Mouse (Mus musculus) heart, embryonic 10.5 days (tissue): ENCODE measurements around the gene Krt76. TPM values are rescaled to one million over a fixed set of nuclear protein-coding genes. Genes with fewer than 3 reads are reported as not detected.
A peak's percentile ranks its signal among the peaks of the same experiment; 100 is the strongest.

ENCODE experiments used
- DNase-seq: peaks from one replicate; pipeline ENCODE4 v3.0.0-alpha.2; 2017; ENCODE audit warnings: low spot score
- H3K27ac ChIP-seq: fragments of 300-500 bp; sonication (generic); 2 replicates; pipeline ENCODE4 v1.5.1; 2016; ENCODE audit warnings: mild to moderate bottlenecking
- H3K27me3 ChIP-seq: fragments of 300-500 bp; sonication (generic); 2 replicates; pipeline ENCODE4 v1.6.1; 2016; ENCODE audit warnings: mild to moderate bottlenecking; ENCODE audit not compliant: poor library complexity, insufficient read depth, severe bottlenecking
- H3K36me3 ChIP-seq: fragments of 300-500 bp; sonication (generic); 2 replicates; pipeline ENCODE4 v1.6.1; 2016; ENCODE audit warnings: mild to moderate bottlenecking, moderate library complexity
- H3K4me1 ChIP-seq: fragments of 300-500 bp; sonication (generic); 2 replicates; pipeline ENCODE4 v1.6.1; 2016; ENCODE audit warnings: mild to moderate bottlenecking
- H3K4me3 ChIP-seq: fragments of 300-500 bp; sonication (generic); 2 replicates; pipeline ENCODE4 v1.5.1; 2016; ENCODE audit warnings: mild to moderate bottlenecking, moderate library complexity
- H3K9me3 ChIP-seq: fragments of 300-500 bp; sonication (generic); 2 replicates; pipeline ENCODE4 v1.6.1; 2016; ENCODE audit warnings: mild to moderate bottlenecking, moderate library complexity
- WGBS: fragments of 180-500 bp; shearing (Covaris S2); methylation state at CpG from one replicate; pipeline ENCODE4 v1.1.7; 2016; 5-methylcytosine and 5-hydroxymethylcytosine counted together
- polyA plus RNA-seq: library from polyadenylated mRNA; unstranded; fragments of >200 nt; fragmentation: Nextera tagmentation; extraction: Ambion mirVana; gene quantifications from 2 replicates; pipeline ENCODE4 v1.2.1, GENCODE M21; 2016

Gene Krt76
- polyA plus RNA-seq, 1 experiment from 2014 or later = not detected

DNA sequence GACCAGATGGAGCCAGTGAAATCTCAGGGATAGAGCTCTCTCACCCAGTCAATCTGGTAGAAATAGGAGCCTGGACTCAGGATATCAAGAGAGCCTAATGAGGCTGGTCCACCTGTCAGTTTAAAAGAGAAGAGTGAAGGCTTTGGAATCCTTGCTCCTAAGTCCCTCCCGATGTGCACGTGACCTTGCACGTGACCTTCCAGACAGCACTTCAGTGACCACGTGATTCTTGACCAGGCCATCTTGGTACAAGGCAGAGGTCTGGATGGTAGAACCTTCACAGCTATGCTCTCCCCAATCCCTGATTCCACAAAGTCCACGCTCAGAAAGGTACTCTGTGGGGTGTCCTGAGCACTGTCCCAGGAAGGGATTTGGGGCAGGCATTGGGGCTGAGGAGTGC is 12.1 kb upstream of the Krt76 start:
- Histone ChIP-seq H3K27me3 (no peaks in the 10 kb centered on the region), H3K9me3 (no peaks in the 10 kb centered on the region), H3K4me1 (no peaks in the 10 kb centered on the region), H3K27ac (no peak overlapping the region), H3K4me3 (no peak overlapping the region), H3K36me3 (no peaks in the 10 kb centered on the region)
- no peak for DNase-seq
- WGBS = 76% methylated on average over 5 of the region's 5 CpGs

DNA sequence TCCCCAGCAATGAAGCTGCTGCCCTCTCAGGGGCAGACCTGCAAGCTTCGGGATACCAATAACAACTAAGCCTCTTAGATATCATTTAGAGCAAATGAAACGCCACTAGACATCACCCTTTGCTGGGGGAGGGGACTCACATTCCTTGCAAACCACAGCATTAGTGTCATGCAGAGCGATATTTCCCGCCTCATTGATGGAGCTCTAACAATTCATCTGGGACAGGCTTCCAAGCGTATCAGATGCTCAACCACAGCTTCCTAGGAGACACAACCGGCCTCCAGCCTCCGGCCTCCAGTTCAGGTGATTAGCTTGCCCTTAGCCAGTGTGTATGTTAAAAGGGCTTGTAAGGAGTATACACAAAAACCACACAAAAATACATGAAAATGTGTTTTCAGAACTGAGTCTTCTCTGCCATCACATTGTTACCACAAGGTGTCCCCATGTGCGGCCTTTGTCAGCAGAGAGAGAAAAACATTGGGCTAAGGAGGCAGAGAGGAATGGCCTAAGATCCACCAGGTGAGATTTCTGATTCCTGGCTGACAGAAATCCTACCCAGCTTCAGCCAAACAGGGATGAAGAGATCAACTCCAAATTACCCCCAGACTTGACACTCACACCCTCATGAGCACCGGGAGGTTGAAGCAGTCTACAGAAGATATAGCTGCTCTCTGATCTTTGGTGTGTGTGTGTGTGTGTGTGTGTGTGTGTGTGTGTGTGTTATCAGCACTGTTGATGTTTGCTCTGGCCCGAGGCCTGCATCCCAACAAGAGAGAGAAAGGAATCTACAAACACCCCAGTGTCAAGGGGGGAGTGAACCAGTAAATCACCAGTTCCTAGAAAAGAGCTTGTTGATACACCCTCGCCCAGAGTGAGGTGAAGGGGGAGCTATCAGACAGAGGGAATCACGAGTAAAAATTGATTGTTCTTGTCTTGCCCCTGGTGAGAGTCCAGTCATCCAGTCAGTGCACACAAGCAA is 9.7 kb upstream of the Krt76 start:
- no peak overlapping the region for H3K4me3 ChIP-seq
- DNase-seq = no peak
- H3K4me1 ChIP-seq = no peaks in the 10 kb centered on the region
- H3K36me3 ChIP-seq = no peaks in the 10 kb centered on the region
- H3K27ac ChIP-seq = no peak overlapping the region
- H3K9me3 ChIP-seq = no peaks in the 10 kb centered on the region
- 52% methylated on average over 12 of the region's 12 CpGs for WGBS
- H3K27me3 ChIP-seq = no peaks in the 10 kb centered on the region

DNA sequence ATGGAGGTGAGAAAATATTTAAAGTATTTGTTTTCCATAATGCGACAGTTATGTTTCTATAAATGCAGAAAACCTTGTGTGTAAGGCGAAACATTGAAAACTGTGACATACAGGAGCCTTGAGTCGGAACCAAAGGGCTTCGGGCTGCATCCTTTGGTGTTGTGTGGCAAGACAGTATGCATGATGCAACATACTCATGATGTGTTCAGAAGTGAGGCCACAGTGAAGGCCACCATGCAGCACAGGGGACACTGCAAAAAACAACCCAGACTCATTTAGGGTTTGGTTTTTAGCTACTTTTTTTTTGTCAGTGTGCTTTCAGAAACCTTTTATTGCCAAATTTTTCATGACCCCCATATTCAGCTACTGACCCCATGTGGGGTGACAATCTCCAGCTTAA is 2.5 kb upstream of the Krt76 start:
- Histone ChIP-seq H3K27ac (no peak overlapping the region), H3K36me3 (no peaks in the 10 kb centered on the region), H3K27me3 (peaks cover 4% of the 10 kb centered on the region; the same call in 1 of the 2 replicates), H3K4me3 (no peak overlapping the region), H3K4me1 (no peaks in the 10 kb centered on the region), H3K9me3 (no peaks in the 10 kb centered on the region)
- WGBS = 87% methylated on average over 4 of the region's 4 CpGs
- no peak for DNase-seq

DNA sequence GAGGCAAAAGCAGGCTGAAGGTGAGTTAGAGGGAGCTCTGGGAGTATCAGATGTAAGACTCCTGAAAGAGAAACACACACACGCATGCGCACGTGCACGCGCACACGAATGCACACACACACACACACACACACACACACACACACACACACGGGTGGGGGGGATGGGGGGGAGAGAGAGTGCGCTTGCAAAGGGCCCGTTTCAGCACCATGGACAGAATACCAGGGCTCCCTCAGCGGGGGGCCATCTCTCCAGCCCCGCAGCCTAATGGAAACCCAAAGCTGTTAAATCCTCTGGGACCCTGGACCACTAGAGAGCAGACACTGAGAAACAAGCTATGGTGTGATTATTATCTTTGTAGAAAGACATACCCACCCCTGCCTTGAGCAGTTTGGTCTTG is 12.9 kb downstream of the Krt76 start:
- Histone ChIP-seq H3K4me1 (peaks cover 4% of the 10 kb centered on the region; the same call in 1 of the 2 replicates), H3K4me3 (no peak overlapping the region), H3K27ac (no peak overlapping the region), H3K9me3 (no peaks in the 10 kb centered on the region), H3K27me3 (peaks cover 18% of the 10 kb centered on the region), H3K36me3 (no peaks in the 10 kb centered on the region)
- WGBS = 34% methylated on average over 10 of the region's 11 CpGs
- no peak for DNase-seq

DNA sequence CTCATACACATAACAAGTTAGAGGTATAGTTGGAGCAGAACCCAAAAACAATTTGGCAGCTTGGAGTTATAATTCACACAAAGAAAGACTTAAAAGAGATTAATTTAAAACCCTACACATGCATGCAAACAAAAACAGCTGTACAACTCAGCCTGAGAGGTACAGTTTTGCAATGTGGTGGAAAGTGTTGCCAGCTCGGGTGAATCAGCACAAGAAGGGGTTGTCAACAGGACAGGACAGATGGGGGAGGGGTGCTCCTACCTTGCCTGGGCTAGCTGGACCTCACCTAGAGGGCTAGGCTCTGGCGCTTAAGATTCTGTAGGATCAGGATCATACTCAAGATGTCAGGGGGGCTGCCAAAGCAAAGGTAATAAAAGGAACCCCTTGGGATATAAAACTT is 14.7 kb downstream of the Krt76 start:
- no peak for DNase-seq
- H3K27ac ChIP-seq = no peak overlapping the region
- H3K27me3 ChIP-seq = peaks cover 16% of the 10 kb centered on the region; the same call in 1 of the 2 replicates
- 43% methylated on average over 2 of the region's 2 CpGs for WGBS
- peaks cover 4% of the 10 kb centered on the region; the same call in 1 of the 2 replicates for H3K4me1 ChIP-seq
- no peak overlapping the region for H3K4me3 ChIP-seq
- no peaks in the 10 kb centered on the region for H3K36me3 ChIP-seq
- no peaks in the 10 kb centered on the region for H3K9me3 ChIP-seq

DNA sequence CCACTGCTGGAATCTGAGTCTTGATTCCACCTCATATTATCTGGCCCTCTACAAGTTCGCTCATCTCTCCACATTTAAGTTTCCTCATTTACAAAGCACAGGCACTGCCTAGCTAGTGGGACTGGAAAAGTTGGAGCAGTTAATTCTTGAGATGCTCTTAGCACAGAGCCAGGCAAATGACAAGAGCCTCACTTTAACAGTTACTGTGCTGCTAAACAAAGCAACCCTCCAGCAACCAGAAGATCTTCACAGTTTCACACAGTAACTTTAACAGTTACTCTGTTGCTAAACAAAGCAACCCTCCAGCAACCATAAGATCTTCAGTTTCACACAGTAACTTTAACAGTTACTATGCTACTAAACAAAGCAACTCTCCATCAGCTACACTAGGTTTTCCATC is 18.3 kb downstream of the Krt76 start:
- no peak for DNase-seq
- Histone ChIP-seq H3K36me3 (no peaks in the 10 kb centered on the region), H3K9me3 (no peaks in the 10 kb centered on the region), H3K4me3 (no peak overlapping the region), H3K27me3 (peaks cover 29% of the 10 kb centered on the region; the same call in 1 of the 2 replicates), H3K27ac (no peak overlapping the region), H3K4me1 (peaks cover 4% of the 10 kb centered on the region)
- 68% methylated on average over 1 of the region's 1 CpGs for WGBS

DNA sequence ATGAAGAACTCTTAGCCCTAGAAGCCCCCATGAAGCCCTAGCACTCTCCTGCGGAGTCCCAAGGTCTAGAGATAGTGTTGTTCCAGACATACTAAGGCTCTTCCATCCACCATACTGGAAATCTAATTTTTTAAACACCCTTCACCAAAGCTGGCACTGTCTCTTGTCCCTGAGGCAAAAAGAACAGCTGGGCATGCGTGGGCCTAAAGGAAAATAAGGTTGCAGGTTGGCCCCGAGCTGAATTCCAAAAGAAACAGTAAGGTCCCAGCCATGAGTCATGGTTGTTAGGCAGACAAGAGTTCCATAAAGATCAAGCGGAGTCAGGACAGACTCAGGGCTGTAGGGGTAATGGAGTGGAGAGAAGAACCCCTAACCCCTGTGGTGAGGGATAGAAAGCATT is 19.5 kb downstream of the Krt76 start:
- WGBS = 76% methylated on average over 4 of the region's 4 CpGs
- peaks cover 41% of the 10 kb centered on the region; the same call in 1 of the 2 replicates for H3K27me3 ChIP-seq
- H3K4me3 ChIP-seq = no peak overlapping the region
- peaks cover 4% of the 10 kb centered on the region for H3K4me1 ChIP-seq
- DNase-seq = no peak
- no peaks in the 10 kb centered on the region for H3K9me3 ChIP-seq
- no peak overlapping the region for H3K27ac ChIP-seq
- no peaks in the 10 kb centered on the region for H3K36me3 ChIP-seq

DNA sequence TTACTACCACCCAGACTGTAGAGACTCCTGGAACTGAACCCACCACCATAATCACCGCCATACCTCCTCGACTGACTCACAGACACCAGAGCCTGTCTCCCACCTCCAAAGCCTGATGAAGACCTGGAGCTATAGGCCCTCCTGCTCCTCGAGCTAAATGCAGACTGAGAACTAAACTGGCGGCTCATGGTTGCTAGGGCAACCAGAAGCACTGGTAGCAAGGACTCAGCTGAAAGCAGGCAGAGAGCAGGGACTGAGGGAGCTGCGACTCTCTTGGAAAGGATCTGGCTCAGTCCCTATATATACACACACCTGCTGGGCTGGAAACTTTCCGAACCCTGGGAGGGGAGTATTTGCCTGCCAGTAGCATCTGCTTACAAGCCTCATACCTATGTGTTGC is 23.3 kb downstream of the Krt76 start, which contains the start of gene Krt77:
Gene Krt77 (minus strand): TSS at position 275 of the 400 bp plus-strand sequence.
- no peaks in the 10 kb centered on the region for H3K36me3 ChIP-seq
- H3K4me3 ChIP-seq = no peak within 1 kb of the TSS
- peaks cover 48% of the 10 kb centered on the region; the same call in 1 of the 2 replicates for H3K27me3 ChIP-seq
- no peak within 1 kb of the TSS for H3K27ac ChIP-seq
- WGBS = 40% methylated on average over 6 of the region's 6 CpGs
- no peaks in the 10 kb centered on the region; the same call in 1 of the 2 replicates for H3K4me1 ChIP-seq
- DNase-seq = no peak
- no peaks in the 10 kb centered on the region for H3K9me3 ChIP-seq

DNA sequence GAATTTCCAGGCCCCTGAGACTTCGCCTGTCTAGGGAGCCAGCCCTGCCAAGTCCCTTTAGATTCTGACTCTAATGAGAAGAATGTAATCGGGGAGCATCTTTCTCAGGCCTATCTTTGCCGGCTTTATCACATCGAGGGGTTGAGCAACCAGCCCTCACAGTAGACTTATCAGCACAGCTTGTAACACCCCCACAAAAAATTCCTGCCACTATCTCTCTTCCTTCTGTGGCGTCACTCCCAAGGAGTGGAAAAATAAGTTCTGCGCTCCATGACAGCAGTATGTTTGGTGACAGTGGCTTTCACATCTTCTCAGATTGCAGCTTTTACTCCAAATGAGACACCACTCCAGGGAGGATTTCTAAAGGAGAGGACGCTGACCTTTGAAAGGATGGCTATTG is 26.0 kb downstream of the Krt76 start:
- Histone ChIP-seq H3K4me3 (no peak overlapping the region), H3K27ac (no peak overlapping the region), H3K4me1 (no peaks in the 10 kb centered on the region; the same call in 1 of the 2 replicates), H3K36me3 (no peaks in the 10 kb centered on the region), H3K9me3 (no peaks in the 10 kb centered on the region), H3K27me3 (peaks cover 37% of the 10 kb centered on the region)
- WGBS = 54% methylated on average over 7 of the region's 7 CpGs
- no peak for DNase-seq

DNA sequence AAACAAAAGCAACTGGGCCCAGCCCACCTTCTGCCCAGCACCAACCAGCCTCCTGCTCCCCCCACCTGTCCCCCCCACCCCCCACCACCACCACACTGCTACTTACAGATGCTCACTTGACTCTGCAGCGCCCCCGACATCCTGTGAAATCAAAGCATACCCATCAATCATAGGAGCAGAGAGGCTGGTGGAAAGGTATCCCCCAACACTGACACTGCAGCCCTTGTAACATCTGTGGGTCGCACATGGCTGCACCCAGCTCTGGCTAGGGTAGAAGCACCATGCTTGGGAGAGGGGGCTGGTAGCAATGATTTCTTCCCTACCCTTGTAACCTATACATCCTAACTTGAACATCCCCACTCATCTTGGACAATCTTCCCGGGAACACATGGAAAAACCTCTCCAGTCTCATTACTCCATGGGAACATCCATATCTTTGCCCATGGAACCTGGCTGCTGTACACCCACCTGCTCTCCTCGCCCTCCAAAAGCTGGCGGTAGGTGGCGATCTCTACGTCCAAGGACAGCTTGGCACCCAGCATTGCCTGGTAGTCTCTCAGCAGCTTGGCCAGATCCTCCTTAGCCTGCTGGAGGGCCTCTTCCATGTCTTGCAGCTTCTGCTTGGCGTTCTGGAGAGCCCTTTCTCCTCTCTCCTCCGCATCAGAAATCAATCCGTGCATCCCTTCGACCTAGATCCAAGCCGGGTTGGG is 32.1 kb downstream of the Krt76 start:
- Histone ChIP-seq H3K4me1 (peaks cover 19% of the 10 kb centered on the region), H3K27me3 (peaks cover 77% of the 10 kb centered on the region), H3K36me3 (no peaks in the 10 kb centered on the region), H3K9me3 (no peaks in the 10 kb centered on the region), H3K27ac (no peak overlapping the region), H3K4me3 (peak overlapping the region; percentile 67)
- DNase-seq = no peak
- 50% methylated on average over 13 of the region's 13 CpGs for WGBS

DNA sequence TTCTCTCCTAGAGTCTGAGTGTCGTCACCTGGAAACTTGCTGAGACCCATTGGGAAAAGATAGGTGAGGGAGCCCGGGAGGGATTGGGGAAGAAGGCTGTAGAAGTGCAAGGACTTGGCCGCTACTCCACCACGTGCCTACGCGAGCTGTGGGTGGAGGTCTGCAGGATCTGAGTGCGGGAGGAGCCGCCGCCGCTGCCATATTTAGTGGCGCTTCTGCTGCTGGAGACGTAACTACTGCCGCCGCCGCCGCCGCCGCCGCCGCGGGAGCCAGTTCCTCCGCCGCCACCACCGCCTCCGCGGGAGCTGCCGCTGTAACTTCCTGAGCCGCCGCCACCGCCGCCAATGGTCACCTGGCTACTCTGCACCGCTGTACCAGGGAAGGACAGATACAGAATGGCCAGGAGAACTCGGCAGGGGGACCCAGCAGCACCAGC is 33.0 kb downstream of the Krt76 start:
- H3K4me1 ChIP-seq = peaks cover 19% of the 10 kb centered on the region
- no peak for DNase-seq
- H3K27ac ChIP-seq = peak overlapping the region; percentile 82
- no peaks in the 10 kb centered on the region for H3K36me3 ChIP-seq
- WGBS = under 1% methylated on average over 33 of the region's 33 CpGs
- peak overlapping the region; percentile 67 for H3K4me3 ChIP-seq
- H3K9me3 ChIP-seq = no peaks in the 10 kb centered on the region
- peaks cover 80% of the 10 kb centered on the region for H3K27me3 ChIP-seq

DNA sequence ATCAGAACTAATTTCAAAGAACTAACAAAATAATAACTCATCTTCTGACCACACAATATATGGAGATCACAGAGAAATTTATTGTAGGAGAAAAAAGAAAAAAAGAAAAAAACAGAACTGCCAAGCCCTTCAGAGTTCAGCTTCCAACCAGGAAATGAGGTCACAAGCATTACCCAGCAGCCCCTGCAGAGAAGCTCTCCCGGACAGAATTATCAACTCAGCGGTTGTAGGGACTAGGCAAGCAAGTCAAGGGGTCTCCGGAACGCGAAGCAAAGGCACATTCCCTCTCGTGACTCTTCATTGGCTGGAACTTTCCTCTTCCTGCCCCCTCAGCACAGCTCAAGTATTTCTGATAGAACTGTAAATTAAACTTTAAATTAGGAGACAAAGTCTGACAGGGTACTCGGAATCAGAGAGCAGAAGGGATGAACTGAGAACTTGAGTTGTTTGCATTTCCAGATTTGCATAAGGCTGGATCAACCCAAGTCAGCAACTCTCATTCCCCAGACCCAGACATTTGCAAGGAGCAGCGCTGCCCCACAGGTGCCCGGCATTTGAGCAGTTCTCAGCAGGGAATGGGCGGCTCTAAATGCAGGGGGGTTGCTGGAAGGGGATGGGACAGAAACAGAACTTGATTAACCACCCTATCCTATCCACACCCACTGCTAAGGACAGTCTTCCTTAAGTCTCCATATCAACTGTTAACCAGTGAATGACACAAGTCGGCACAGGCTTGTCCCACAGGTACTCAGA is 33.9 kb downstream of the Krt76 start:
- no peak for DNase-seq
- H3K36me3 ChIP-seq = no peaks in the 10 kb centered on the region
- 0 out of 2 replicates have a peak overlapping the region, but pooled peaks have one; percentile 22 for H3K27ac ChIP-seq
- H3K4me1 ChIP-seq = peaks cover 28% of the 10 kb centered on the region
- peak overlapping the region; percentile 67 for H3K4me3 ChIP-seq
- peaks cover 89% of the 10 kb centered on the region for H3K27me3 ChIP-seq
- H3K9me3 ChIP-seq = no peaks in the 10 kb centered on the region
- WGBS = 3% methylated on average over 11 of the region's 11 CpGs
